Mouse (Mus musculus): ENCODE results near the gene Slc4a4.

DNA sequence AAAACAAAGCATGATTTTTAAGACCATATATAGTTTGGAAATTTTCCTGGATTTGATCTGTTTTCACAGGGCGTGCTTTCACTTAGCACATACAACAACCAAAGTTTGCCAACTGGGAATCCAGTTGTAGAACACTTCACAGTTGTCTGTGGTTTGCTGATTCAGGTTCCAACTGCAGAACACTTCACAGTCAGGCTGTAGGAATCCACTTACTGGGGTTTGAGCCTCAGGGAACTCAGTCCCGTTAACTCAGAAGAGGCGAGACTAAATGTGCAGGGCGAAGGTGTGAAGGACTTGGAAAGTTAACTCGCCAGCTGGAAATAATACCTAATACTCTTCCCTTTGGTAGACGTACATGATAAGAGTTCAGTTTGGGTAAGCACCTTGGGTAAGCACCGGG is 345.7 kb downstream of the Slc4a4 start:
- TF ChIP-seq CTCF (IDR thresholded peaks at IDR 0.05; ENCODE audit: low read depth) (no peak), EP300 (IDR thresholded peaks at IDR 0.05; ENCODE audit: low read depth) (no peak)
